Mouse (Mus musculus): ENCODE measurements around the gene Fam171b.

Fam171b gene

GRCm38 (mm10) chr2:83812483-83813272, at the start of gene Fam171b:
Gene Fam171b (plus strand): TSS chr2:83812636.
- peak; percentile 53 to 55 for DNase-seq

GRCm38 (mm10) chr2:83766058-83766457, 46.4 kb upstream of the Fam171b start:
- no peak for DNase-seq

- no peak for DNase-seq
These were observed 45.6 kb upstream of the Fam171b start for GRCm38 (mm10) chr2:83766878-83767277.

- no peak for DNase-seq
These were observed 44.0 kb upstream of the Fam171b start for GRCm38 (mm10) chr2:83768311-83769047.

- peak; percentile 22 to 24 for DNase-seq
These were observed 41.2 kb upstream of the Fam171b start for GRCm38 (mm10) chr2:83771155-83771812.

GRCm38 (mm10) chr2:83791330-83792073, 20.9 kb upstream of the Fam171b start:
- DNase-seq = no peak

GRCm38 (mm10) chr2:83792102-83792501, 20.3 kb upstream of the Fam171b start:
- DNase-seq = no peak

GRCm38 (mm10) chr2:83795766-83796165, 16.7 kb upstream of the Fam171b start:
- DNase-seq = no peak

GRCm38 (mm10) chr2:83797902-83798497, 14.4 kb upstream of the Fam171b start:
- no peak for DNase-seq

GRCm38 (mm10) chr2:83813273-83813892, 947 bp downstream of the Fam171b start:
- DNase-seq = no peak

GRCm38 (mm10) chr2:83814009-83814408, 1.6 kb downstream of the Fam171b start:
- DNase-seq = no peak

GRCm38 (mm10) chr2:83816147-83816546, 3.7 kb downstream of the Fam171b start:
- DNase-seq = no peak

- DNase-seq = no peak
These were observed 12.7 kb downstream of the Fam171b start for GRCm38 (mm10) chr2:83825161-83825560.

- DNase-seq = no peak
These were observed 16.6 kb downstream of the Fam171b start for GRCm38 (mm10) chr2:83828895-83829539.

GRCm38 (mm10) chr2:83832903-83833302, 20.5 kb downstream of the Fam171b start:
- DNase-seq = no peak

- DNase-seq = no peak
These were observed 23.1 kb downstream of the Fam171b start for GRCm38 (mm10) chr2:83835313-83836070.

- no peak for DNase-seq
These were observed 36.1 kb downstream of the Fam171b start for GRCm38 (mm10) chr2:83848495-83848894.

GRCm38 (mm10) chr2:83853423-83853822, 41.0 kb downstream of the Fam171b start:
- DNase-seq = no peak

- DNase-seq = no peak
These were observed 43.8 kb downstream of the Fam171b start for GRCm38 (mm10) chr2:83856236-83856635.

GRCm38 (mm10) chr2:83883850-83884420, 71.5 kb downstream of the Fam171b start:
- DNase-seq = no peak

Measured in thymus, postnatal 36 days (tissue).